14 mouse cellular contexts compared by ENCODE assay signal in the genomic region with DNA sequence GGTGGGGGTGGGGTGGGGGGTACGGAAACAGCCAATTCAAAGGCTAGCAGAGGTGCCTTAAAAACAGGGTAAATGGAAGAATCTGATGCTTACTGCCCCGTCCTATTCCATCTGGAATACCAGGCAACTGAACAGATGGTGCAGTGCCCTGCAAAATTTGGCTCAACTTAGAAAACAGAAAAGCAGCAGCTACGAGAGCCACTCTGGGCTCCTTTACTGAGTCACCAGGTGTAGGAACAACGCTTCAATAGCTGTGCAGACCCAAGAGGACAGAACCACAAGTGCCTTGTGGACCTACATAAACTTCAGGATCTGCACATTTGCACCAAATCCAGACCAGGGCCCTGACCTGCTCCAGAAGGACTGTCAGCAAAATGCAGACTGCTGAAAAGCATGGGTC. TPM values are rescaled to one million over a fixed set of nuclear protein-coding genes. Genes with fewer than 3 reads are reported as not detected.
A peak's percentile ranks its signal among the peaks of the same experiment; 100 is the strongest.
DNase-seq lines count a peak whose midpoint lies in the region; ATAC-seq and TF ChIP-seq lines count a peak whose summit lies in the region.
"Had no signal": no experiment of that assay in that cellular context is flagged by ENCODE, and none has a peak within 500 bp of the region (broad histone marks: within the 10 kb centered on the region; RNA-seq: fewer than 3 reads in every experiment).

No protein-coding gene starts in this region.

- no peak for TF ChIP-seq POLR2A in kidney, adult 2 months (IDR thresholded peaks at IDR 0.05; ENCODE audit: low read depth, low read length)

- no peak for DNase-seq in midbrain, embryonic 10.5 days (ENCODE audit: low spot score)
- DNase-seq in midbrain, postnatal 0 days (ENCODE audit: low spot score): no peak
- peak; percentile 65 for DNase-seq in cerebellum, adult 8-10 months
- no peak for DNase-seq in lung, postnatal 36 days
- no peak for DNase-seq in thymus, postnatal 0 days (ENCODE audit: low spot score)
- DNase-seq in kidney, adult 2 months: no peak
- DNase-seq: gastrocnemius, postnatal 14 days; layer of hippocampus, adult 9-11 months; thymus, postnatal 25 days had no signal

- TF ChIP-seq CTCF in midbrain, postnatal 0 days (IDR thresholded peaks at IDR 0.05): no peak
- TF ChIP-seq CTCF in kidney, adult 2 months (conservative IDR thresholded peaks at IDR 0.05; ENCODE audit: insufficient read depth, insufficient read length, low read depth, low read length): no peak

- H3K36me3 ChIP-seq in midbrain, embryonic 10.5 days: peaks cover 60% of the 10 kb centered on the region
- peaks cover 15% of the 10 kb centered on the region; the same call in 1 of the 2 replicates for H3K36me3 ChIP-seq in midbrain, postnatal 0 days (ENCODE audit: insufficient read depth, low read length)
- no peaks in the 10 kb centered on the region for H3K36me3 ChIP-seq in forebrain, embryonic 16.5 days (ENCODE audit: control insufficient read depth, insufficient read depth)
- peaks cover 4% of the 10 kb centered on the region; the same call in 1 of the 2 replicates for H3K36me3 ChIP-seq in midbrain, embryonic 16.5 days (ENCODE audit: control insufficient read depth, insufficient read depth, low read length)
- no peaks in the 10 kb centered on the region for H3K36me3 ChIP-seq in kidney, adult 2 months (ENCODE audit: control insufficient read depth, insufficient read depth, low read length)

- no peak for ATAC-seq in midbrain, postnatal 0 days (ENCODE audit: low FRiP score)
- peak; percentile 45 for ATAC-seq in forebrain, embryonic 16.5 days
- ATAC-seq in midbrain, embryonic 16.5 days: no peak
- ATAC-seq: CD4-positive, CD25-positive, alpha-beta regulatory T cell, adult 4 months had no signal

- H3K4me2 ChIP-seq in midbrain, postnatal 0 days (ENCODE audit: low read depth, low read length, poor library complexity, severe bottlenecking): no peak overlapping the region
- no peak overlapping the region for H3K4me2 ChIP-seq in forebrain, embryonic 16.5 days (ENCODE audit: low read length)
- no peak overlapping the region for H3K4me2 ChIP-seq in midbrain, embryonic 16.5 days (ENCODE audit: low read length)
- H3K4me2 ChIP-seq: heart, embryonic 12.5 days; limb, embryonic 12.5 days had no signal

- no peak overlapping the region for H3K4me3 ChIP-seq in midbrain, embryonic 10.5 days
- no peak overlapping the region for H3K4me3 ChIP-seq in midbrain, postnatal 0 days (ENCODE audit: low read depth, low read length)
- H3K4me3 ChIP-seq in forebrain, embryonic 16.5 days (replicated peaks; ENCODE audit: low read length): no peak overlapping the region
- no peak overlapping the region for H3K4me3 ChIP-seq in midbrain, embryonic 16.5 days (ENCODE audit: low read depth, low read length)
- no peak overlapping the region for H3K4me3 ChIP-seq in kidney, adult 2 months (ENCODE audit: insufficient read depth, low read depth, low read length)
- H3K4me3 ChIP-seq: heart, embryonic 12.5 days; limb, embryonic 12.5 days had no signal

- no peaks in the 10 kb centered on the region; the same call in 1 of the 2 replicates for H3K9me3 ChIP-seq in midbrain, embryonic 10.5 days (replicated peaks)
- H3K9me3 ChIP-seq in midbrain, postnatal 0 days (ENCODE audit: low read length): no peaks in the 10 kb centered on the region
- H3K9me3 ChIP-seq in forebrain, embryonic 16.5 days (ENCODE audit: control insufficient read depth, low read length): no peaks in the 10 kb centered on the region
- H3K9me3 ChIP-seq in midbrain, embryonic 16.5 days (replicated peaks; ENCODE audit: control insufficient read depth, low read length, poor library complexity, severe bottlenecking): no peaks in the 10 kb centered on the region
- H3K9me3 ChIP-seq: heart, embryonic 12.5 days; limb, embryonic 12.5 days had no signal

- WGBS in midbrain, embryonic 10.5 days: 89% methylated on average over 4 of the region's 4 CpGs
- WGBS in midbrain, postnatal 0 days: 72% methylated on average over 4 of the region's 4 CpGs
- WGBS in forebrain, embryonic 16.5 days: 62% methylated on average over 4 of the region's 4 CpGs
- WGBS in midbrain, embryonic 16.5 days: 73% methylated on average over 4 of the region's 4 CpGs
- WGBS in kidney, adult 2 months: 96% methylated on average over 4 of the region's 4 CpGs

- peaks cover 16% of the 10 kb centered on the region for H3K4me1 ChIP-seq in midbrain, embryonic 10.5 days
- H3K4me1 ChIP-seq in midbrain, postnatal 0 days (ENCODE audit: insufficient read depth, low read length): no peaks in the 10 kb centered on the region
- peaks cover 33% of the 10 kb centered on the region for H3K4me1 ChIP-seq in forebrain, embryonic 16.5 days (replicated peaks; ENCODE audit: control insufficient read depth, insufficient read depth, low read length)
- H3K4me1 ChIP-seq in midbrain, embryonic 16.5 days (ENCODE audit: control insufficient read depth, insufficient read depth, low read length): peaks cover 5% of the 10 kb centered on the region; the same call in 1 of the 2 replicates
- 0 out of 2 replicates have a peak, but pooled peaks cover 2% of the 10 kb centered on the region for H3K4me1 ChIP-seq in kidney, adult 2 months (ENCODE audit: control insufficient read depth, insufficient read depth, low read length)

- H3K9ac ChIP-seq in midbrain, postnatal 0 days (replicated peaks; ENCODE audit: low read length, poor library complexity, severe bottlenecking): no peak overlapping the region
- 0 out of 2 replicates have a peak overlapping the region, but pooled peaks have one; percentile 1 for H3K9ac ChIP-seq in forebrain, embryonic 16.5 days (replicated peaks; ENCODE audit: low read depth, low read length)
- H3K9ac ChIP-seq in midbrain, embryonic 16.5 days (ENCODE audit: low read depth, low read length): no peak overlapping the region
- H3K9ac ChIP-seq: heart, embryonic 12.5 days; limb, embryonic 12.5 days had no signal

- no peaks in the 10 kb centered on the region for H3K27me3 ChIP-seq in midbrain, embryonic 10.5 days (ENCODE audit: low read depth, poor library complexity, severe bottlenecking)
- H3K27me3 ChIP-seq in midbrain, postnatal 0 days (ENCODE audit: insufficient read depth, low read length): no peaks in the 10 kb centered on the region
- H3K27me3 ChIP-seq in forebrain, embryonic 16.5 days (replicated peaks; ENCODE audit: control insufficient read depth, insufficient read depth, low read length): no peaks in the 10 kb centered on the region
- H3K27me3 ChIP-seq in midbrain, embryonic 16.5 days (ENCODE audit: control insufficient read depth, insufficient read depth, low read depth, low read length): no peaks in the 10 kb centered on the region
- no peaks in the 10 kb centered on the region for H3K27me3 ChIP-seq in kidney, adult 2 months (replicated peaks; ENCODE audit: control insufficient read depth, insufficient read depth, low read length)
- H3K27me3 ChIP-seq: heart, embryonic 12.5 days; limb, embryonic 12.5 days had no signal

- 0 out of 2 replicates have a peak overlapping the region, but pooled peaks have one; percentile 18 for H3K27ac ChIP-seq in midbrain, embryonic 10.5 days (replicated peaks)
- H3K27ac ChIP-seq in midbrain, postnatal 0 days (ENCODE audit: low read depth, low read length): no peak overlapping the region
- H3K27ac ChIP-seq in forebrain, embryonic 16.5 days (ENCODE audit: low read length): peak overlapping the region; percentile 76
- H3K27ac ChIP-seq in midbrain, embryonic 16.5 days (ENCODE audit: low read length): peak overlapping the region; percentile 24; the same call in 1 of the 2 replicates
- H3K27ac ChIP-seq in kidney, adult 2 months (ENCODE audit: insufficient read depth, low read depth, low read length): no peak overlapping the region
- H3K27ac ChIP-seq: limb, embryonic 12.5 days had no signal

RNA-seq across cellular contexts. Expression of gene Selplg, which starts 30.0 kb away (rescaled TPM):
- polyA plus RNA-seq in midbrain, embryonic 10.5 days (2016; fragmentation: Nextera tagmentation; extraction: Ambion mirVana): 0.77 and 1.5 TPM in 2 replicates
- total RNA-seq in midbrain, postnatal 0 days (2014; rRNA removed): 0.52 and 3.1 TPM in 2 replicates
- 1.9 and 2.3 TPM in 2 replicates for polyA plus RNA-seq in midbrain, postnatal 0 days (2015; fragmentation: Nextera tagmentation; extraction: Ambion mirVana)
- polyA plus RNA-seq in forebrain, embryonic 16.5 days (2015; fragmentation: Nextera tagmentation; extraction: Ambion mirVana): 1.8 and 2.0 TPM in 2 replicates
- polyA plus RNA-seq in midbrain, embryonic 16.5 days (2015; fragmentation: Nextera tagmentation; extraction: Ambion mirVana): 1.6 and 2.0 TPM in 2 replicates
- polyA plus RNA-seq in thymus, postnatal 0 days (2015; fragmentation: Nextera tagmentation; extraction: Ambion mirVana): 205 and 252 TPM in 2 replicates
- polyA plus RNA-seq in kidney, adult 2 months (2012; rRNA removed): 9.6 and 20.5 TPM in 2 replicates

RNA-seq across cellular contexts. Expression of gene Coro1c, which starts 46.1 kb away (rescaled TPM):
- 205 and 233 TPM in 2 replicates for polyA plus RNA-seq in midbrain, embryonic 10.5 days (2016; fragmentation: Nextera tagmentation; extraction: Ambion mirVana)
- total RNA-seq in midbrain, postnatal 0 days (2014; rRNA removed): 157 and 311 TPM in 2 replicates
- 165 and 171 TPM in 2 replicates for polyA plus RNA-seq in midbrain, postnatal 0 days (2015; fragmentation: Nextera tagmentation; extraction: Ambion mirVana)
- 230 and 234 TPM in 2 replicates for polyA plus RNA-seq in forebrain, embryonic 16.5 days (2015; fragmentation: Nextera tagmentation; extraction: Ambion mirVana)
- polyA plus RNA-seq in midbrain, embryonic 16.5 days (2015; fragmentation: Nextera tagmentation; extraction: Ambion mirVana): 201 and 209 TPM in 2 replicates
- polyA plus RNA-seq in thymus, postnatal 0 days (2015; fragmentation: Nextera tagmentation; extraction: Ambion mirVana): 71.3 and 75.3 TPM in 2 replicates
- polyA plus RNA-seq in kidney, adult 2 months (2012; rRNA removed): 43.1 and 43.5 TPM in 2 replicates

Comparison
In these comparisons a context has a peak if more than half of its experiments do, and no peak if none do; other contexts are left out.
1. H3K27ac ChIP-seq: peak in midbrain, embryonic 10.5 days (single experiment), forebrain, embryonic 16.5 days (single experiment) and midbrain, embryonic 16.5 days (single experiment); none in midbrain, postnatal 0 days (single experiment) and kidney, adult 2 months (single experiment).